Mouse (Mus musculus) midbrain, postnatal 0 days (tissue): ENCODE measurements around the gene Ccdc96. TPM values are rescaled to one million over a fixed set of nuclear protein-coding genes. Genes with fewer than 3 reads are reported as not detected.

Experiments
- ATAC-seq: fragments of 200-750 bp; cut with Nextera tagmentation; 2 replicates; pipeline ENCODE4 v1.8.0; 2017; ENCODE audit warnings: moderate number of reproducible peaks, mild to moderate bottlenecking, moderate TSS enrichment, moderate library complexity; ENCODE audit not compliant: low FRiP score
- DNase-seq: peaks from one replicate; pipeline ENCODE4 v3.0.0-alpha.2; 2015; ENCODE audit warnings: low spot score
- H3K27ac ChIP-seq: fragments of 300-500 bp; sonication (generic); 2 replicates; pipeline ENCODE4 v1.5.1; 2014; ENCODE audit warnings: low read depth, mild to moderate bottlenecking, low read length, mixed read lengths
- H3K27me3 ChIP-seq: fragments of 300-500 bp; sonication (generic); 2 replicates; pipeline ENCODE4 v1.6.1; 2014; ENCODE audit warnings: low read length, control low read depth, mixed read lengths; ENCODE audit not compliant: insufficient read depth
- H3K36me3 ChIP-seq: fragments of 300-500 bp; sonication (generic); 2 replicates; pipeline ENCODE4 v1.6.1; 2014; ENCODE audit warnings: low read length, control low read depth, mixed read lengths; ENCODE audit not compliant: insufficient read depth
- H3K4me1 ChIP-seq: fragments of 300-500 bp; sonication (generic); 2 replicates; pipeline ENCODE4 v1.6.1; 2014; ENCODE audit warnings: mild to moderate bottlenecking, control low read depth, antibody characterized with exemption, low read length, mixed read lengths; ENCODE audit not compliant: insufficient read depth
- H3K4me2 ChIP-seq: fragments of 300-500 bp; sonication (generic); 2 replicates; pipeline ENCODE4 v1.6.1; 2014; ENCODE audit warnings: low read depth, mild to moderate bottlenecking, low read length, mixed read lengths; ENCODE audit not compliant: poor library complexity, severe bottlenecking
- H3K4me3 ChIP-seq: fragments of 300-500 bp; sonication (generic); 2 replicates; pipeline ENCODE4 v1.5.1; 2014; ENCODE audit warnings: low read depth, mild to moderate bottlenecking, low read length, moderate library complexity
- H3K9ac ChIP-seq: fragments of 300-500 bp; sonication (generic); replicated peaks from 2 replicates; pipeline ENCODE4 v1.6.1; 2014; ENCODE audit warnings: mild to moderate bottlenecking, low read length, moderate library complexity, mixed read lengths; ENCODE audit not compliant: poor library complexity, severe bottlenecking
- H3K9me3 ChIP-seq: fragments of 300-500 bp; sonication (generic); 2 replicates; pipeline ENCODE4 v1.6.1; 2016; ENCODE audit warnings: low read length, control low read depth
- CTCF ChIP-seq: IDR thresholded peaks from 2 replicates; pipeline ENCODE4 v1.5.1; 2016; ENCODE audit warnings: antibody characterized with exemption, mild to moderate bottlenecking
- WGBS: fragments of 180-500 bp; shearing (Covaris S2); extraction: QIAGEN DNeasy Blood & Tissue Kit; methylation state at CpG from one replicate; pipeline ENCODE4 v1.1.7; 2014; 5-methylcytosine and 5-hydroxymethylcytosine counted together
- polyA plus RNA-seq: library from polyadenylated mRNA; unstranded; fragments of >200 nt; fragmentation: Nextera tagmentation; extraction: Ambion mirVana; gene quantifications from 2 replicates; pipeline ENCODE4 v1.2.1, GENCODE M21; 2015
- total RNA-seq: library from RNA; depleted of rRNA; stranded (reverse); fragments of >200 nt; gene quantifications from 2 replicates; pipeline ENCODE4 v1.2.3, GENCODE M21; 2014

Ccdc96 gene
- total and polyA plus RNA-seq, 2 experiments from 2014 or later, result 2.3 to 3.2 TPM

DNA sequence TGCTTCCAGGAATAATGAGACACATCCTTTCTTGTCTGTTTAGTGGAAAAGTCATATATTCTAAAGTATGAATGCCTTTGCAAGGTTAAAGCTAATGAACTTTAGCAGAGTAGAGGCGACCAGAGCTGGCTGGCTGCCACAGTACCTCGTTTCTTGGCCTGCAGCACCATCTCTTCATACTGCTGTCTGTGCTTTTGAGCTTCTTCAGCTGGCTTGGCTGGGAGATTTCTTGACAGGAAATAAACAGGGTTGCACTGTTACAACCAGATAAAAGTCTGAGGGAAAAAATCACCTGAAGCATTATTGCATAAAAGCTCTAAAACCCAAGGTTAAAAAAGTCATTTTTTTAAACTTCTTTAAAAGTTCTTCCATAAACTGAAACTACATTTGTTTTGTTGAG, 38.4 kb downstream of the Ccdc96 start:
- no peaks in the 10 kb centered on the region for H3K9me3 ChIP-seq
- no peak for ATAC-seq
- no peak overlapping the region for H3K9ac ChIP-seq
- no peak for DNase-seq
- TF ChIP-seq CTCF, result no peak
- 77% methylated on average over 2 of the region's 2 CpGs for WGBS
- no peak overlapping the region for H3K27ac ChIP-seq
- no peak overlapping the region for H3K4me2 ChIP-seq
- no peak overlapping the region for H3K4me3 ChIP-seq
- H3K4me1 ChIP-seq, result no peaks in the 10 kb centered on the region
- peaks cover 47% of the 10 kb centered on the region for H3K36me3 ChIP-seq
- no peaks in the 10 kb centered on the region for H3K27me3 ChIP-seq

DNA sequence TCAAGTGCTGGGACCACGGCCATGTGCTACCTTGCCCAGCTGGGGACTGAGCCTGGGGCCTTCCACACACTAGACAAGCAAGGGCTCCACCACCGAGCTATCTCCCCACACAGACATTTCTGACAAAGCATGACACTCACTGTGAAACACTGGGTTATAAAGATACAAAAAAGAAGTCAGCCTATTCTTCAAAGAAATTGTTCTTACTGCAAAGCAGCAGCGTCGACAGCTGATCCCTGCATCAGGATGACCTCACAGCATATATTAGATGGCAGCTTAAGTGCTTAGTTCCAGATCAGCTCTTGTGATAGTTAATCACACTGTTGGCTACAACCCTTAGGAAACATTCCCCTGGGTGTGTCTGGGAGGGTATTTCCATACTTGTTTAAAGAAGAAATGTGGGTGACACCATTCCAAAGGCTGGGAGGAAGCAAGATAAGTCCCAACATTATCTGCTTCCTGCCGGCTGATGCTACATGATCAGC, 38.9 kb downstream of the Ccdc96 start:
- no peak overlapping the region for H3K4me3 ChIP-seq
- H3K27ac ChIP-seq, result no peak overlapping the region
- H3K36me3 ChIP-seq, result peaks cover 42% of the 10 kb centered on the region
- H3K4me2 ChIP-seq, result no peak overlapping the region
- no peaks in the 10 kb centered on the region for H3K9me3 ChIP-seq
- no peak for TF ChIP-seq CTCF
- DNase-seq (no peak), ATAC-seq (no peak)
- no peak overlapping the region for H3K9ac ChIP-seq
- 71% methylated on average over 5 of the region's 5 CpGs for WGBS
- H3K4me1 ChIP-seq, result no peaks in the 10 kb centered on the region
- H3K27me3 ChIP-seq, result no peaks in the 10 kb centered on the region

DNA sequence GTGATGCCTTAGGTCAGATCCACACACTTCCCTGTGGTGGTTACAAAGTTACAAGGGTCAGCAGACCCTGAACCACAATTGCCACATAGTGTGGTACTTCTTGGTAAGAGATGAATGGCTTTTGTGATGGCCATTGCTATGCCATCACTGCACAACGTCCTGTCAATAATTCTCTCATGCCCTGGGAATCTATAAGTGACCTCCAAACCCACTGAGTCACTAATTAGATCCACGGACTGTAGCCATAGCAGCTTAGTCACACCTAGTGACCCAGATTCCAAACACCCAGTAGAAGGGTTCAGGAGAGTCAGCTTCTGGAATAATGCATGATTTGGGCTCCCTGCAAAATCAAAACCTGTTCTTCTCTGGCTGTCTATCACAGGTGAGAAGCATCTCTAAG, 40.8 kb downstream of the Ccdc96 start:
- no peak overlapping the region for H3K27ac ChIP-seq
- no peak overlapping the region for H3K4me2 ChIP-seq
- H3K4me1 ChIP-seq, result peaks cover 7% of the 10 kb centered on the region; the same call in 1 of the 2 replicates
- no peaks in the 10 kb centered on the region for H3K9me3 ChIP-seq
- H3K4me3 ChIP-seq, result no peak overlapping the region
- ATAC-seq, result no peak
- no peak for TF ChIP-seq CTCF
- WGBS, result 69% methylated on average over 2 of the region's 2 CpGs
- no peak overlapping the region for H3K9ac ChIP-seq
- no peak for DNase-seq
- peaks cover 23% of the 10 kb centered on the region for H3K36me3 ChIP-seq
- no peaks in the 10 kb centered on the region for H3K27me3 ChIP-seq

DNA sequence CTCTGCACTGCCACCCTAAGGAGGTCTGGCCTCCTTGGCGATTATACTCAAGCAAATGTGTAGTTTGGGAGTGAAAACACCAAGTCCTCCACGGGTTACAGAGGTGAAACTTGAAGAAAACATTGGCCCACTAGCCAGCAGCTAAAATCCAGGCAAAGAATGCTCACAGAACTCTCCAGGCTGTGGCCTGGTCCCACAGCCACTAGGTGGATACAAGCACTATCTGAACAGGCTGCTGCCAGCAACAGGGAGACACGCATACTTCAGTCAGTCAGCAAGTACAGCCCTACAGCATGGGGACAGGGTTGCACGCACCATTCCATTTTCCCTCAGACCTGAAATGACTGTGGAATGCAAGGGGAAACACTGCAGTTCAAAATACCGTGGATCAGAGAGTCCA, 41.9 kb downstream of the Ccdc96 start:
- no peak overlapping the region for H3K4me3 ChIP-seq
- peak; percentile 65 for TF ChIP-seq CTCF
- H3K27me3 ChIP-seq, result no peaks in the 10 kb centered on the region
- ATAC-seq (no peak), DNase-seq (no peak)
- H3K27ac ChIP-seq, result no peak overlapping the region
- peaks cover 7% of the 10 kb centered on the region; the same call in 1 of the 2 replicates for H3K4me1 ChIP-seq
- no peaks in the 10 kb centered on the region for H3K9me3 ChIP-seq
- H3K9ac ChIP-seq, result no peak overlapping the region
- 82% methylated on average over 5 of the region's 5 CpGs for WGBS
- no peak overlapping the region for H3K4me2 ChIP-seq
- H3K36me3 ChIP-seq, result peaks cover 15% of the 10 kb centered on the region; the same call in 1 of the 2 replicates

DNA sequence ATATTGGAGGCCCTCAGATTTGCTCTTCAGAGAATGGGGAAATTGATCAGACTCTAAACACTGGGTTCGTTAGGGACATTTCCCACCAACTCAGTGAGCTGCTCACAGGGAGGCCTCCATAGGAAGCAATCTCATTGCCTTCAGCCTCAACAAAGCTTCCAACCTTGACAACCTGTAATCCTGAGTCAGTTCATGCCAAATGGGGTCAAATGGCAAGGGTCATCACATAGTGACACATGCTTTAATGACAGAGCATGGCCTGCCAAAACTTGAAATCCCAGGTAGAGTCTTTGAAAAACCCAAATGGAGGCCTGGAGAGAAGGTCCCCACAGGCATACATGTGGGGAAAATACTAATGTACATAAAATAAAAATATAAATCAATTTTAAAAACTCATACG, 42.5 kb downstream of the Ccdc96 start:
- no peaks in the 10 kb centered on the region for H3K27me3 ChIP-seq
- H3K27ac ChIP-seq, result no peak overlapping the region
- no peak for TF ChIP-seq CTCF
- no peak overlapping the region for H3K4me3 ChIP-seq
- no peak for ATAC-seq
- no peak for DNase-seq
- H3K4me1 ChIP-seq, result peaks cover 7% of the 10 kb centered on the region; the same call in 1 of the 2 replicates
- 94% methylated on average over 2 of the region's 2 CpGs for WGBS
- H3K9me3 ChIP-seq, result no peaks in the 10 kb centered on the region
- H3K9ac ChIP-seq, result no peak overlapping the region
- no peak overlapping the region for H3K4me2 ChIP-seq
- peaks cover 11% of the 10 kb centered on the region; the same call in 1 of the 2 replicates for H3K36me3 ChIP-seq

DNA sequence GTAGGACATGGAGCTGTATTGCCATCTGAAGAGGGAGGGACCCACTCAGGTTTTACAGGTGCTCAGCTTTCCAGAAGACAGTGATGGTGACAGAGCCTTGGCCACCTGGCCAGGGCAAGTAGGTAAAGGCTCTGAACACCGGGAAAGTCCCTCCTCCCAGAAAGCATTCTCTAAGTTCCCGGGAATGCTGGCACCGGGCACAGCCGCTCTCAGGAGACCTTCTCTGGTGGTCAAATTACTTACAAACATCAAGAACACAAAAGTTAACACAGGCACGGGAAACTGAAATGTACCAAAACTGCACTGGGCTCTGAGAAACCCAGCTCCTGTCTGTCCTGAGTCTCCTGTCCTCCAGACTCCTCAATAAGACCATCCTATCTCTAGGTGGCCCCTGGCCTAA, 45.3 kb downstream of the Ccdc96 start:
- H3K4me1 ChIP-seq, result peaks cover 7% of the 10 kb centered on the region; the same call in 1 of the 2 replicates
- H3K4me3 ChIP-seq, result peak overlapping the region; percentile 79
- H3K27ac ChIP-seq, result peak overlapping the region; percentile 88
- DNase-seq (no peak), ATAC-seq (no peak)
- H3K27me3 ChIP-seq, result no peaks in the 10 kb centered on the region
- 9% methylated on average over 5 of the region's 5 CpGs for WGBS
- H3K9ac ChIP-seq, result peak overlapping the region; percentile 86
- no peaks in the 10 kb centered on the region for H3K36me3 ChIP-seq
- H3K9me3 ChIP-seq, result no peaks in the 10 kb centered on the region
- peak overlapping the region; percentile 52 for H3K4me2 ChIP-seq
- no peak for TF ChIP-seq CTCF
